9 mouse cellular contexts compared by ENCODE assay signal in genomic region chr5:136706803-136707202, GRCm38 (mm10). TPM values are rescaled to one million over a fixed set of nuclear protein-coding genes. Genes with fewer than 3 reads are reported as not detected.
DNase-seq lines count a peak whose midpoint lies in the region; ATAC-seq and TF ChIP-seq lines count a peak whose summit lies in the region.
"Had no signal": no experiment of that assay in that cellular context is flagged by ENCODE, and none has a peak within 500 bp of the region (broad histone marks: within the 10 kb centered on the region; RNA-seq: fewer than 3 reads in every experiment).

No protein-coding gene starts in this region.

- TF ChIP-seq CTCF in heart, postnatal 0 days (IDR thresholded peaks at IDR 0.05; ENCODE audit: low read depth), result peak; percentile 77

- no peak for TF ChIP-seq EP300 in heart, postnatal 0 days (IDR thresholded peaks at IDR 0.05; ENCODE audit: low read depth)

- H3K27ac ChIP-seq in heart, postnatal 0 days (ENCODE audit: low read depth), result no peak overlapping the region

- 3% methylated on average over 9 of the region's 9 CpGs for WGBS in heart, postnatal 0 days

- H3K9me3 ChIP-seq in heart, postnatal 0 days (replicated peaks; ENCODE audit: control insufficient read depth, low read length), result no peaks in the 10 kb centered on the region

- no peaks in the 10 kb centered on the region for H3K36me3 ChIP-seq in heart, postnatal 0 days (replicated peaks; ENCODE audit: control insufficient read depth, insufficient read depth, low read length)

- no peak overlapping the region for H3K4me3 ChIP-seq in heart, postnatal 0 days (ENCODE audit: low read depth, low read length)

- ATAC-seq in heart, postnatal 0 days (ENCODE audit: insufficient read depth, low read depth), result no peak; the same call in 1 of the 2 replicates

- H3K9ac ChIP-seq in heart, postnatal 0 days (replicated peaks; ENCODE audit: low read depth, low read length), result no peak overlapping the region

- no peaks in the 10 kb centered on the region for H3K4me1 ChIP-seq in heart, postnatal 0 days (ENCODE audit: control insufficient read depth, insufficient read depth)

- H3K27me3 ChIP-seq in heart, postnatal 0 days (ENCODE audit: control insufficient read depth, insufficient read depth, low read length), result peaks cover 5% of the 10 kb centered on the region; the same call in 1 of the 2 replicates

- peak; percentile 88 for DNase-seq in CD4-positive, CD25-positive, alpha-beta regulatory T cell, adult 2 months (ENCODE audit: low read depth, low spot score)
- DNase-seq in T-cell, adult 2 months (ENCODE audit: low spot score), result peak; percentile 59
- DNase-seq in cerebellum, postnatal 36 days, result peak; percentile 57 to 62
- DNase-seq in heart, postnatal 0 days (ENCODE audit: low spot score), result peak; percentile 66
- peak; percentile 27 to 72 for DNase-seq in layer of hippocampus, adult 8-10 months (ENCODE audit: low spot score in 2 of 2)
- DNase-seq in lung, postnatal 25 days (ENCODE audit: low spot score), result peak; percentile 65
- DNase-seq in right cerebral cortex, postnatal 36 days (ENCODE audit: low spot score in 2 of 2), result peak; percentile 24 to 36
- DNase-seq in urinary bladder, postnatal 4 days (ENCODE audit: low spot score in 2 of 2), result peak; percentile 52 to 80

- no peak overlapping the region for H3K4me2 ChIP-seq in heart, postnatal 0 days (ENCODE audit: low read depth, low read length)

RNA-seq across cellular contexts. Expression of gene Myl10, which starts 13.9 kb away (rescaled TPM):
- not detected in 2 replicates for total RNA-seq in heart, postnatal 0 days (2014; rRNA removed; ENCODE audit: low replicate concordance)
- polyA plus RNA-seq in heart, postnatal 0 days (2015; fragmentation: Nextera tagmentation; extraction: Ambion mirVana), result not detected in 2 replicates
- not detected for total RNA-seq in layer of hippocampus, adult 8-10 months (2022)
- total RNA-seq: left cerebral cortex, adult 8-10 months had no signal

Comparison
In these comparisons a context has a peak if more than half of its experiments do, and no peak if none do; other contexts are left out.
1. DNase-seq: peak in every context shown above with its lines; median percentile 88 in CD4-positive, CD25-positive, alpha-beta regulatory T cell, adult 2 months; 66 in heart, postnatal 0 days; 66 in urinary bladder, postnatal 4 days; 65 in lung, postnatal 25 days; 60 in cerebellum, postnatal 36 days; 59 in T-cell, adult 2 months; 50 in layer of hippocampus, adult 8-10 months; 30 in right cerebral cortex, postnatal 36 days.